Mouse (Mus musculus) MEL (cell line): ENCODE data around the gene Fcrla. TPM values are rescaled to one million over a fixed set of nuclear protein-coding genes. Genes with fewer than 3 reads are reported as not detected.

Experiments used
- DNase-seq: peaks from one replicate; pipeline ENCODE4 v3.0.0; 2011; ENCODE audit warnings: low read depth, low spot score
- H3K27ac ChIP-seq: 2 replicates; pipeline ENCODE4 v1.5.1; 2012; ENCODE audit warnings: low read depth, mild to moderate bottlenecking, control low read depth, low read length, moderate library complexity; ENCODE audit not compliant: control insufficient read depth
- H3K27me3 ChIP-seq, 2 experiments: fragments of 150-350 bp in 1 of 2; sonication (generic) in 1 of 2; 2 replicates each; pipeline ENCODE4 v1.6.1; 2012; ENCODE audit warnings: low read length in 2 of 2, mild to moderate bottlenecking in 2 of 2, improper control_type of control experiment in 1 of 2, moderate library complexity in 1 of 2; ENCODE audit not compliant: insufficient read depth in 2 of 2, control insufficient read depth in 1 of 2
- H3K36me3 ChIP-seq, 2 experiments: 2 replicates each; pipeline ENCODE4 v1.6.1; 2012 to 2014; ENCODE audit warnings: low read length in 2 of 2, improper control_type of control experiment in 1 of 2, inconsistent platforms in 1 of 2, mild to moderate bottlenecking in 1 of 2; ENCODE audit not compliant: insufficient read depth in 2 of 2, control insufficient read depth in 1 of 2
- H3K4me1 ChIP-seq, 2 experiments: fragments of 150-350 bp in 1 of 2; sonication (generic) in 1 of 2; 2 replicates each; pipeline ENCODE4 v1.6.1; 2012; ENCODE audit warnings: low read length in 2 of 2, improper control_type of control experiment in 1 of 2, mild to moderate bottlenecking in 1 of 2; ENCODE audit not compliant: insufficient read depth in 2 of 2, control insufficient read depth in 1 of 2
- H3K4me3 ChIP-seq, 2 experiments: fragments of 150-350 bp in 1 of 2; sonication (generic) in 1 of 2; 2 replicates each; pipeline ENCODE4 v1.5.1; 2012; ENCODE audit warnings: low read depth in 2 of 2, low read length in 2 of 2, mild to moderate bottlenecking in 2 of 2, moderate library complexity in 2 of 2, control low read depth in 1 of 2, improper control_type of control experiment in 1 of 2; ENCODE audit not compliant: control insufficient read depth in 1 of 2, insufficient read depth in 1 of 2
- H3K79me2 ChIP-seq: 2 replicates; pipeline ENCODE4 v1.6.1; 2012; ENCODE audit warnings: mild to moderate bottlenecking, low read length, moderate library complexity; ENCODE audit not compliant: control insufficient read depth, poor library complexity, insufficient read depth
- H3K9ac ChIP-seq: 2 replicates; pipeline ENCODE4 v1.6.1; 2012; ENCODE audit warnings: low read depth, mild to moderate bottlenecking, control low read depth, low read length, moderate library complexity; ENCODE audit not compliant: control insufficient read depth, poor library complexity, severe bottlenecking
- H3K9me3 ChIP-seq: fragments of 150-350 bp; sonication (generic); replicated peaks from 2 replicates; pipeline ENCODE4 v1.6.1; 2012; ENCODE audit warnings: mild to moderate bottlenecking, low read length, improper control_type of control experiment, moderate library complexity; ENCODE audit not compliant: insufficient read depth
- BHLHE40 ChIP-seq: IDR thresholded peaks from 2 replicates; pipeline ENCODE4 v1.6.1; 2012; ENCODE audit warnings: low read depth, mild to moderate bottlenecking, inconsistent platforms, low read length, improper control_type of control experiment, borderline replicate concordance
- ELF1 ChIP-seq: IDR thresholded peaks from 2 replicates; pipeline ENCODE4 v1.6.1; 2014; ENCODE audit warnings: low read depth, mild to moderate bottlenecking, inconsistent platforms, low read length, improper control_type of control experiment, moderate library complexity
- ETS1 ChIP-seq: IDR thresholded peaks from 2 replicates; pipeline ENCODE4 v1.6.1; 2012; ENCODE audit warnings: low read depth, mild to moderate bottlenecking, inconsistent platforms, low read length, improper control_type of control experiment, moderate library complexity
- GABPA ChIP-seq: IDR thresholded peaks from 2 replicates; pipeline ENCODE4 v1.6.1; 2012; ENCODE audit warnings: low read depth, mild to moderate bottlenecking, inconsistent platforms, low read length, improper control_type of control experiment, moderate library complexity
- HCFC1 ChIP-seq: IDR thresholded peaks from 2 replicates; pipeline ENCODE4 v1.6.1; 2012; ENCODE audit warnings: low read depth, mild to moderate bottlenecking, inconsistent platforms, low read length, improper control_type of control experiment, moderate library complexity
- MAFK ChIP-seq: IDR thresholded peaks from 2 replicates; pipeline ENCODE4 v1.6.1; 2011; ENCODE audit warnings: low read depth, mild to moderate bottlenecking, low read length, improper control_type of control experiment, borderline replicate concordance
- MAX ChIP-seq: IDR thresholded peaks from 2 replicates; pipeline ENCODE4 v1.6.1; 2011; ENCODE audit warnings: low read length, improper control_type of control experiment
- MEF2A ChIP-seq: IDR thresholded peaks from 2 replicates; pipeline ENCODE4 v1.6.1; 2014; ENCODE audit warnings: low read depth, mild to moderate bottlenecking, inconsistent platforms, low read length, improper control_type of control experiment; ENCODE audit not compliant: poor library complexity, insufficient replicate concordance, severe bottlenecking; ENCODE audit errors: extremely low read depth
- MYB ChIP-seq: IDR thresholded peaks from 2 replicates; pipeline ENCODE4 v1.6.1; 2011; ENCODE audit warnings: mild to moderate bottlenecking, low read depth, low read length, improper control_type of control experiment
- NRF1 ChIP-seq: IDR thresholded peaks from 2 replicates; pipeline ENCODE4 v1.6.1; 2014; ENCODE audit warnings: low read depth, mild to moderate bottlenecking, inconsistent platforms, low read length, improper control_type of control experiment, moderate library complexity; ENCODE audit not compliant: poor library complexity, insufficient read depth, severe bottlenecking
- POLR2A ChIP-seq, 2 experiments: IDR thresholded peaks; 2 replicates each; pipeline ENCODE4 v1.6.1; 2011 to 2012; ENCODE audit warnings: low read length in 2 of 2, mild to moderate bottlenecking in 2 of 2, control low read depth in 1 of 2, improper control_type of control experiment in 1 of 2, low read depth in 1 of 2, moderate library complexity in 1 of 2; ENCODE audit not compliant: control insufficient read depth in 1 of 2, insufficient read depth in 1 of 2, poor library complexity in 1 of 2
- POLR2AphosphoS2 ChIP-seq: IDR thresholded peaks from 2 replicates; pipeline ENCODE4 v1.6.1; 2011; ENCODE audit warnings: low read length, improper control_type of control experiment
- RAD21 ChIP-seq: IDR thresholded peaks from 2 replicates; pipeline ENCODE4 v1.6.1; 2011; ENCODE audit warnings: mild to moderate bottlenecking, low read depth, low read length, improper control_type of control experiment
- TBP ChIP-seq: IDR thresholded peaks from 2 replicates; pipeline ENCODE4 v1.8.0; 2011; ENCODE audit warnings: low read depth, low read length, improper control_type of control experiment
- USF1 ChIP-seq: IDR thresholded peaks from 2 replicates; pipeline ENCODE4 v1.6.1; 2014; ENCODE audit warnings: low read depth, mild to moderate bottlenecking, inconsistent platforms, low read length, improper control_type of control experiment, moderate library complexity
- ZMIZ1 ChIP-seq: IDR thresholded peaks from 2 replicates; pipeline ENCODE4 v1.6.1; 2012; ENCODE audit warnings: low read depth, mild to moderate bottlenecking, inconsistent platforms, low read length, improper control_type of control experiment, moderate library complexity
- polyA plus RNA-seq, 2 experiments: library from polyadenylated mRNA; stranded (reverse) in 1 of 2; unstranded in 1 of 2; fragments of >175 nt in 1 of 2; fragments of >200 nt in 1 of 2; gene quantifications; 2 replicates each; pipeline versions ENCODE4 v1.2.1 to v1.2.4; 2012; ENCODE audit warnings: low replicate concordance in 2 of 2, low read depth in 1 of 2; ENCODE audit not compliant: insufficient read length in 2 of 2, insufficient read depth in 1 of 2, missing spikeins in 1 of 2
- total RNA-seq: library from RNA; depleted of rRNA; stranded (reverse); fragments of 300-350 nt; gene quantifications from 2 replicates; pipeline ENCODE4 v1.2.3, GENCODE M21; 2012

The Fcrla gene
- total and polyA plus RNA-seq, 3 experiments = 0.12 to 0.18 TPM; not detected in 1

DNA sequence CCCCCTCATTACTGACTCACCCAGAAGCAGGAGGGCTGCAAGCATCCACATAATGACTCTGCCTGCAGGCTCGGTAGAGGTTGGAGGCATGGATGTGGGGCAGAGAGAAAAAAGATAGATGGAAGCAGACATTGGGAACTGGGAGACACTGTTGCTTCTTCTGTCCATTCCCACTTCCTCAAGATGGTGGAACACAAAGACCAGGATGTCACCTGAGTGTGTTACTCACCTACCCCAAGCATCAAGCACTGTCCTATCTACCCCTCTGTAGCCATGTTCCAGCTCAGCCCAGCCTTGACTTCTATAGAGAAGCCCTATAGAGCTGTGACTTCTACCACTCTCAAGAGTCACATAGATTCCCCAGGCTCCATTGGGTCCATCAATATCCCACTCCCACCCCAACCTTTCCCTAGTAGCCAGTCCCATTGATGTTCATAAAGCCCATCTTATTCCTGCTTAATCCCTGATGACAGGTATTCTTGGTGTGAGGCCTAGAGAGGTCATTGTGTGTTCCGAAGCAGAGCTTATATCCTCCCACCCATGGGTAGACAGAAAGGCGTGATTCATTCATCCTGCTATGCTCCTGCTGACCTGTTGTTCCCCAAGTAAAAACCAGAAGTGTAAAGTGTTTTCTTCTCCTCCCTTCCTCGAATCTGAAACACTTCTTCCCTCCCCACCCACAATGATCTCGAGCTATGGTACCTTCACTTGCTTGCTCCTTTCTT, 14.3 kb downstream of the Fcrla start, which contains the start of gene Fcrlb (continued):
- no peak for TF ChIP-seq USF1
- TF ChIP-seq ETS1 = no peak
- TF ChIP-seq GABPA = no peak
- no peak for TF ChIP-seq MEF2A

DNA sequence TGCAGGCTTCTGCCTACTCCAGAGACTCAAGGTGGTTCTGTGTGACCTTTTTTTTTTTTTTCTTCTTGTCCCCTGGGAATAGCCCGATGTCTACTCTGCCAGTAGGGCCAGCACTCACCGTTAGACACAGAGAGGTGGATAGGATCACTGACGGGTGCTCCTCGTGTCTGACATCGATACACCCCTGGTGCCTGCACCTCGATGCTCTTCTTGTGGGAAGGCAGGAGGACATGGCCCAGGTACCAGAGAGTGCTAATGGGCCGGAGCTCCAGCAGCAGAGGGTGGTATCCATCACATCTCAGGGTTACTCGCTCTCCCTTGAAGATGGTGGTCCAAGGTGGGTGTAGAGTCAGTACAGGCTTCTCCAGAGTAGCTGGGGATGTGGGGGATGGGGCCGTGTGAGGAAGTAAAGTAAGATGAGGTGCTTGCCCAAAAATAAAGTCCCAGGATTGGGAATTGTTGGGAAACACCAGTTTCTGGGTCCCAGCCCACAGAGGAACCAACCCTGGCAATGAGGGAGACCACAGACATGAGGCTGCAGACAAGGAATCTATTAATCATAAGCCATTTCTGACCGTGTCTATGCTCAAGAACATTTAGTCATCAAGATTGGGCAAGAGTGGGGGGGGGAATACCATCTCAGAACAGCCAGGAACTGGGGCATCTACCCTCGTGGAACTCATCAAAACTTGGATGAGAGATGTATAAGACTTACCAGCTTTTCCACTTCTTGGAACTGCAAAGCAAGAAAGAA, 15.3 kb downstream of the Fcrla start:
- Histone ChIP-seq H3K4me3 (no peak overlapping the region), H3K79me2 (no peaks in the 10 kb centered on the region)
- TF ChIP-seq RAD21 (no peak), MYB (no peak), POLR2A (IDR thresholded peaks at IDR 0.05; ENCODE audit: control insufficient read depth in 1 of 2, insufficient read depth in 1 of 2, low read depth in 1 of 2, low read length in 2 of 2, poor library complexity in 1 of 2) (no peak), NRF1 (no peak), MAFK (no peak), ZMIZ1 (no peak), TBP (no peak), BHLHE40 (no peak), HCFC1 (no peak), ELF1 (no peak), ETS1 (no peak), POLR2AphosphoS2 (no peak), MAX (no peak)
- TF ChIP-seq, all 39 proteins: peak for 0
- 0 out of 4 replicates have a peak, but pooled peaks cover 0 to 2% of the 10 kb centered on the region in 2 experiments for H3K4me1 ChIP-seq
- DNase-seq = no peak
- H3K9ac ChIP-seq = no peak overlapping the region
- H3K36me3 ChIP-seq = no peaks in the 10 kb centered on the region
- H3K27ac ChIP-seq = no peak overlapping the region
- H3K27me3 ChIP-seq = no peaks in the 10 kb centered on the region; a peak in 1 of 4 replicates
- no peaks in the 10 kb centered on the region for H3K9me3 ChIP-seq
